Mouse (Mus musculus) spleen, adult 18-20 months (tissue): Measurements from ENCODE around the gene Rnf8.
"Not testable (repeated sequence)": the region's sequence is repeated elsewhere in the genome, so short reads cannot be mapped to it uniquely, and the experiment has no call there.

Experiments used
- DNase-seq, 2 experiments: peaks; one replicate each; pipeline ENCODE4 v3.0.0; 2022; ENCODE audit warnings: mixed read lengths in 2 of 2

Gene Rnf8

GRCm38 (mm10) chr17:29614115-29615023 lies at the start of gene Rnf8, which contains the start of gene Gm28043:
Rnf8 (plus strand) TSS chr17:29614790.
Gm28043 (plus strand) TSS chr17:29614876.
- DNase-seq: peak; percentile 90 to 93

- DNase-seq: no peak
Observed at GRCm38 (mm10) chr17:29565521-29565920, 49.1 kb upstream of the Rnf8 start.

GRCm38 (mm10) chr17:29568435-29568834 lies 46.2 kb upstream of the Rnf8 start:
- no peak for DNase-seq

- no peak for DNase-seq
Observed at GRCm38 (mm10) chr17:29569831-29570230, 44.8 kb upstream of the Rnf8 start.

- no peak for DNase-seq
Observed at GRCm38 (mm10) chr17:29579579-29580126, 34.9 kb upstream of the Rnf8 start.

- no peak for DNase-seq
Observed at GRCm38 (mm10) chr17:29583569-29583968, 31.0 kb upstream of the Rnf8 start.

GRCm38 (mm10) chr17:29584306-29584705 lies 30.3 kb upstream of the Rnf8 start:
- DNase-seq: no peak

- no peak for DNase-seq
Observed at GRCm38 (mm10) chr17:29584737-29585136, 29.9 kb upstream of the Rnf8 start.

GRCm38 (mm10) chr17:29585446-29585845 lies 29.1 kb upstream of the Rnf8 start:
- no peak for DNase-seq

- no peak for DNase-seq
Observed at GRCm38 (mm10) chr17:29586921-29587320, 27.7 kb upstream of the Rnf8 start.

- no peak for DNase-seq
Observed at GRCm38 (mm10) chr17:29589221-29589898, 25.2 kb upstream of the Rnf8 start.

- DNase-seq: no peak
Observed at GRCm38 (mm10) chr17:29595891-29596770, 18.5 kb upstream of the Rnf8 start.

- DNase-seq: no peak
Observed at GRCm38 (mm10) chr17:29596771-29597132, 17.8 kb upstream of the Rnf8 start.

- DNase-seq: no peak
Observed at GRCm38 (mm10) chr17:29599051-29599450, 15.5 kb upstream of the Rnf8 start.

- DNase-seq: no peak
Observed at GRCm38 (mm10) chr17:29599537-29599936, 15.1 kb upstream of the Rnf8 start.

GRCm38 (mm10) chr17:29601391-29601790 lies 13.2 kb upstream of the Rnf8 start:
- DNase-seq: no peak

- DNase-seq: peak; percentile 40 to 71
Observed at GRCm38 (mm10) chr17:29603283-29603682, 11.3 kb upstream of the Rnf8 start.

GRCm38 (mm10) chr17:29613453-29613852 lies 1.1 kb upstream of the Rnf8 start:
- DNase-seq: not testable (repeated sequence)

- DNase-seq: no peak
Observed at GRCm38 (mm10) chr17:29615024-29615551, 498 bp downstream of the Rnf8 start.

- no peak for DNase-seq
Observed at GRCm38 (mm10) chr17:29615616-29616015, 1.0 kb downstream of the Rnf8 start.

GRCm38 (mm10) chr17:29619231-29619630 lies 4.6 kb downstream of the Rnf8 start:
- DNase-seq: no peak

- DNase-seq: no peak
Observed at GRCm38 (mm10) chr17:29623488-29623887, 8.9 kb downstream of the Rnf8 start.
